Mouse (Mus musculus) right cerebral cortex, postnatal 14 days (tissue): ENCODE measurements around the gene Tmem138.
A peak's percentile ranks its signal among the peaks of the same experiment; 100 is the strongest.
"Not testable (repeated sequence)": the region's sequence is repeated elsewhere in the genome, so short reads cannot be mapped to it uniquely, and the experiment has no call there.

ENCODE experiments used
- DNase-seq: peaks from one replicate; pipeline ENCODE4 v3.0.0; 2022

Gene Tmem138

GRCm38 (mm10) chr19:10565217-10565616 is 11.9 kb downstream of the Tmem138 start:
- no peak for DNase-seq

GRCm38 (mm10) chr19:10564278-10564677 is 12.9 kb downstream of the Tmem138 start:
- no peak for DNase-seq

GRCm38 (mm10) chr19:10562351-10562750 is 14.8 kb downstream of the Tmem138 start:
- no peak for DNase-seq

GRCm38 (mm10) chr19:10561558-10562314 is 15.4 kb downstream of the Tmem138 start:
- DNase-seq, result no peak

GRCm38 (mm10) chr19:10560108-10560507 is 17.1 kb downstream of the Tmem138 start:
- no peak for DNase-seq

- DNase-seq, result not testable (repeated sequence)
Observed at GRCm38 (mm10) chr19:10557837-10558375, 19.3 kb downstream of the Tmem138 start.

GRCm38 (mm10) chr19:10557430-10557829 is 19.7 kb downstream of the Tmem138 start:
- no peak for DNase-seq

- DNase-seq, result no peak
Observed at GRCm38 (mm10) chr19:10557001-10557400, 20.2 kb downstream of the Tmem138 start.

- DNase-seq, result peak; percentile 84
Observed at GRCm38 (mm10) chr19:10555624-10556510, 21.3 kb downstream of the Tmem138 start, which contains the start of gene Tmem216. Gene Tmem216 (minus strand): TSS chr19:10556238.

- no peak for DNase-seq
Observed at GRCm38 (mm10) chr19:10539454-10539853, 37.7 kb downstream of the Tmem138 start.

GRCm38 (mm10) chr19:10530082-10530481 is 47.1 kb downstream of the Tmem138 start:
- DNase-seq, result no peak

GRCm38 (mm10) chr19:10525910-10526309 is 51.3 kb downstream of the Tmem138 start, which contains the start of gene Sdhaf2:
Gene Sdhaf2 (minus strand): TSS chr19:10526142.
- DNase-seq, result peak; percentile 35

- DNase-seq, result peak; percentile 89
Observed at GRCm38 (mm10) chr19:10525106-10525901, 51.9 kb downstream of the Tmem138 start, which contains the start of gene Cpsf7. Gene Cpsf7 (plus strand): TSS chr19:10525266.

- no peak for DNase-seq
Observed at GRCm38 (mm10) chr19:10524784-10525105, 52.4 kb downstream of the Tmem138 start.

GRCm38 (mm10) chr19:10523483-10524080 is 53.6 kb downstream of the Tmem138 start:
- no peak for DNase-seq

GRCm38 (mm10) chr19:10521926-10522325 is 55.2 kb downstream of the Tmem138 start:
- no peak for DNase-seq
